Mouse (Mus musculus): ENCODE results near the gene Dnajc4.

The Dnajc4 gene

GRCm38 (mm10) chr19:6992011-6992858, at the start of gene Dnajc4:
TSS of gene Dnajc4 (minus strand) at chr19:6992572.
- DNase-seq, result peak; percentile 93

- DNase-seq, result no peak
Observed at GRCm38 (mm10) chr19:7041171-7041570, 48.8 kb upstream of the Dnajc4 start.

GRCm38 (mm10) chr19:7040637-7041130, 48.3 kb upstream of the Dnajc4 start:
- DNase-seq, result no peak

GRCm38 (mm10) chr19:7039841-7040636, 47.7 kb upstream of the Dnajc4 start, which contains the start of gene Stip1:
TSS of gene Stip1 (minus strand) at chr19:7039967.
- DNase-seq, result peak; percentile 99

- no peak for DNase-seq
Observed at GRCm38 (mm10) chr19:7039088-7039720, 46.8 kb upstream of the Dnajc4 start.

- no peak for DNase-seq
Observed at GRCm38 (mm10) chr19:7034006-7034405, 41.6 kb upstream of the Dnajc4 start.

- peak; percentile 62 for DNase-seq
Observed at GRCm38 (mm10) chr19:7029531-7029930, 37.2 kb upstream of the Dnajc4 start.

GRCm38 (mm10) chr19:7020224-7020641, 27.9 kb upstream of the Dnajc4 start:
- no peak for DNase-seq

GRCm38 (mm10) chr19:7019191-7019590, 26.8 kb upstream of the Dnajc4 start, which contains the start of gene Fermt3:
TSS of gene Fermt3 (minus strand) at chr19:7019469.
- no peak for DNase-seq

- no peak for DNase-seq
Observed at GRCm38 (mm10) chr19:7018546-7018945, 26.2 kb upstream of the Dnajc4 start.

GRCm38 (mm10) chr19:7017541-7018457, 25.4 kb upstream of the Dnajc4 start:
- DNase-seq, result no peak

- no peak for DNase-seq
Observed at GRCm38 (mm10) chr19:7014481-7015135, 22.2 kb upstream of the Dnajc4 start.

GRCm38 (mm10) chr19:7013984-7014383, 21.6 kb upstream of the Dnajc4 start:
- no peak for DNase-seq

GRCm38 (mm10) chr19:7012426-7012825, 20.1 kb upstream of the Dnajc4 start:
- DNase-seq, result no peak

- DNase-seq, result no peak
Observed at GRCm38 (mm10) chr19:7006892-7007593, 14.7 kb upstream of the Dnajc4 start.

GRCm38 (mm10) chr19:6999360-7000063, 7.1 kb upstream of the Dnajc4 start:
- no peak for DNase-seq

GRCm38 (mm10) chr19:6997721-6998290, 5.4 kb upstream of the Dnajc4 start:
- DNase-seq, result no peak

GRCm38 (mm10) chr19:6996006-6996405, 3.6 kb upstream of the Dnajc4 start, which contains the start of the genes Nudt22 and Trpt1:
TSS of gene Nudt22 (minus strand) at chr19:6996117.
TSS of gene Trpt1 (plus strand) at chr19:6996131.
- DNase-seq, result peak; percentile 81

GRCm38 (mm10) chr19:6995255-6995991, 3.1 kb upstream of the Dnajc4 start:
- DNase-seq, result no peak

Data from right cerebral cortex, postnatal 25 days (tissue).